Mouse (Mus musculus): ENCODE data around the gene Fus. TPM values are rescaled to one million over a fixed set of nuclear protein-coding genes. Genes with fewer than 3 reads are reported as not detected.
A peak's percentile ranks its signal among the peaks of the same experiment; 100 is the strongest.
"Not testable (repeated sequence)": the region's sequence is repeated elsewhere in the genome, so short reads cannot be mapped to it uniquely, and the experiment has no call there.

The Fus gene
- polyA plus RNA-seq, 1 experiment from 2014 or later, result 395 TPM

DNA sequence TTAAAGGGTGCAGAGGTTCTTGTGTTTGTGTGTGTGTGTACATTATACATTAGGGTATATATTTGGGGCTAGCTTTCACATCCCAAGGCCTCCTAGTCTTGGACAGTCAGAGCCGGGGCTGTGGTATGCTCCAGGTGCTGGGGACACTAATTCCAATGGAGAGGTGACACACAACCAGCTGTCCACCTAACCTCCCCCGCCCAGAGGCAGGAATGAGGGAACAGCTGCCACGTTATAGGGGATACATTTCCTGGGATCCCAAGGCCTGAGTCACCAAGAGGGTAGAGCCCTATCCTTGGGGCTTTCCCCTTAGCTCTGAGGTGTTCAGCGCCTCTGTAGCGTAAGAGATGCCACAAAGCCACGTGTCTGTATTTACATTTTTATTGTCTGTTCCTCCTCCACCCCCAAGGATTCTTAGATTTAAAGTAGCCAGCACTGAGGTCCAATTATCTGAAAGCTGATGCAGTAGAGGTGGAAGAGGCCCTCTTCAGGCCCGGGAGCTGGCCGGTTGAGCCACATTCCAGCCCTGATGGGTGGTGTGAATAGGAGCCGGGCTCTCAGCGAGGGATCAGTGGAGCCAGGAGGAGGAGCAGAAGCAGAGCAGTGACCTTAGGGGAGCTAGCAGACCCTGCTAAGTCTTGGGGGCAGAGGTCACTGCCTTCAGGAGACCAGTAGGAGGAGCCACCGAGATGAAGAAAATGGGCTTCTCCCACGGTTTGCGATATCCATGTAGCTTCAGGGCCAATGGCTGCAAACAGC lies 34.8 kb upstream of the Fus start:
- no peaks in the 10 kb centered on the region for H3K79me2 ChIP-seq (ENCODE audit: inconsistent target)
- H3K27ac ChIP-seq, result no peak overlapping the region
- whole genome bisulfite sequencing (ENCODE audit: missing documents), result 86% methylated on average over 13 of the region's 13 CpGs

DNA sequence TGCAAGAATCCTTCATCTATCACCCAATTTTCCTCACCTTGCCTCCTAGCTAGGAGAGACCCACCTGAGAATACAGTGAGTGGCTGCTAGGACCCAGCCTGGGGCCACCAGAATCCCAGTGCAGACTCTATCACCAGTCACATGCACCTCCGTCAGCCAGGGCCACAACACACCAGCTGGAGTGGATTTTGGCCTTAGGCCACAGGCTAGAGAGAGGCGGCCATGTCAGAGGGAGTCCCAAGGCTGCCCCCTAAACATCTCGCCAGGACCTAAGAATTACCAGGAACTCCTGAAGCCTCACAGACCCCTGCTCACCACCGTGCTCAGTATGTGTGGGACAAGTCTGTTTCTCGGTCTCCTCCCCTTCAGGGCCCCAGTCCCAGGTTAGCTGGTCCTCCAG lies 33.2 kb upstream of the Fus start:
- 92% methylated on average over 5 of the region's 5 CpGs for WGBS (ENCODE audit: missing documents)
- Histone ChIP-seq H3K36me3 (ENCODE audit: inconsistent target) (no peaks in the 10 kb centered on the region), H3K27ac (no peak overlapping the region), H3K4me3 (ENCODE audit: inconsistent target) (no peak overlapping the region), H3K79me2 (ENCODE audit: inconsistent target) (no peaks in the 10 kb centered on the region)

More for the DNA sequence above, 34.8 kb upstream of the Fus start:
- Histone ChIP-seq H3K4me3 (ENCODE audit: inconsistent target) (no peak overlapping the region), H3K36me3 (ENCODE audit: inconsistent target) (no peaks in the 10 kb centered on the region)

GRCm38 (mm10) chr7:127935028-127935722 lies 32.1 kb upstream of the Fus start:
- Histone ChIP-seq H3K79me2 (ENCODE audit: inconsistent target) (no peaks in the 10 kb centered on the region), H3K27ac (peak overlapping the region; percentile 53), H3K36me3 (ENCODE audit: inconsistent target) (no peaks in the 10 kb centered on the region), H3K4me3 (ENCODE audit: inconsistent target) (no peak overlapping the region)
- WGBS (ENCODE audit: missing documents), result 7% methylated on average over 31 of the region's 32 CpGs

GRCm38 (mm10) chr7:127935748-127936159 lies 31.5 kb upstream of the Fus start:
- WGBS (ENCODE audit: missing documents), result 1% methylated on average over 29 of the region's 38 CpGs
- Histone ChIP-seq H3K4me3 (ENCODE audit: inconsistent target) (peak overlapping the region; percentile 23), H3K79me2 (ENCODE audit: inconsistent target) (no peaks in the 10 kb centered on the region), H3K36me3 (ENCODE audit: inconsistent target) (no peaks in the 10 kb centered on the region), H3K27ac (no peak overlapping the region)

DNA sequence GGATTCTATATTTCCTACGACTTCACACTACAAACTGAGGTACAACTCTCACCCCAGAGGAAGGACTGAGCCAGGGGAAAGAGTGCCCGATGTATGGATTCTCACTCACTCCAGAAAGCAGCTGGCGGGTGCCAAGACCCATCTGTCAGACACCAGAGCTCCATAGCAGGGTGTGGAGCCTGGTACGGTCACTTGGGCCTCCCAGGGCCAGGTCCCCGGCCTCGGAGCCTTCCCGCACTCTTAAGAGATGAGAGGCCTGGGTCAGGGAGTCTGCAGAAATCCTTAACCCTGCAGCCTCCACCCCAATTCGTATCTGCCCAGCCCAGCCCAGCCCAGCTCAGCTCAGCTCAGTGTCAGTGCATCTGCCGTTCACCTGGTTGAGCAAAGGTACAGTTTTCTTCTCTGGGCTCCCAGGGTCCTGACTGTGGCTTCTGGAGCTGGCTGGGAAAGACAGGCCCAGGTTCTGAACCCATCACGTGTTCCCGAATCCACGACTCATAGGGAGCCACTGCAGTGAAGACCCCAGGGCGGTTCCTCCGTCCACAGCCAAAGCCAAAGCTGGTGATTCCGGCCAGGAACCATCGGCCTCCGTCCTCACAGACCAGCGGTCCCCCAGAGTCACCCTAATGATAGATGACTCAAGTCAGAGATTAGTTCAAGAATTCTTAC lies 30.9 kb upstream of the Fus start:
- WGBS (ENCODE audit: missing documents), result 72% methylated on average over 18 of the region's 18 CpGs
- no peaks in the 10 kb centered on the region for H3K36me3 ChIP-seq (ENCODE audit: inconsistent target)
- H3K4me3 ChIP-seq (ENCODE audit: inconsistent target), result peak overlapping the region; percentile 23
- H3K79me2 ChIP-seq (ENCODE audit: inconsistent target), result no peaks in the 10 kb centered on the region
- no peak overlapping the region for H3K27ac ChIP-seq

DNA sequence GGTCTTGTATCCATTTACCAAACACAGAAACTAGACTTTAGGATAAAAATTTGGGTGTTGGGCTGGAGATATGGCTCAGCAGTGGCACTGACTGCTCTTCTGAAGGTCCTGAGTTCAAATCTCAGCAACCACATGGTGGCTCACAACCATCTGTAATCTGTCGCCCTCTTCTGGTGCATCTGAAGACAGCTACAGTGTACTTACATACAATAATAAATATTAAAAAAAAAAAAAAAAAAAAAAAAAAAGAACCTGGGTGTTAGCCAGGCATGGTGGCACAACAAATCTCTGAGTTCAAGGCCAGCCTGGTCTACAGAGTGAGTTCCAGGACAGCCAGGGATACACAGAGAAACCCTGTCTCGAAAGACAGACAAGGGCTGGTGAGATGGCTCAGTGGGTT lies 25.2 kb upstream of the Fus start:
- not testable (repeated sequence) for H3K36me3 ChIP-seq (ENCODE audit: inconsistent target); H3K4me3 ChIP-seq (ENCODE audit: inconsistent target); H3K79me2 ChIP-seq (ENCODE audit: inconsistent target); H3K27ac ChIP-seq
- WGBS (ENCODE audit: missing documents), result 48% methylated on average over 2 of the region's 2 CpGs

DNA sequence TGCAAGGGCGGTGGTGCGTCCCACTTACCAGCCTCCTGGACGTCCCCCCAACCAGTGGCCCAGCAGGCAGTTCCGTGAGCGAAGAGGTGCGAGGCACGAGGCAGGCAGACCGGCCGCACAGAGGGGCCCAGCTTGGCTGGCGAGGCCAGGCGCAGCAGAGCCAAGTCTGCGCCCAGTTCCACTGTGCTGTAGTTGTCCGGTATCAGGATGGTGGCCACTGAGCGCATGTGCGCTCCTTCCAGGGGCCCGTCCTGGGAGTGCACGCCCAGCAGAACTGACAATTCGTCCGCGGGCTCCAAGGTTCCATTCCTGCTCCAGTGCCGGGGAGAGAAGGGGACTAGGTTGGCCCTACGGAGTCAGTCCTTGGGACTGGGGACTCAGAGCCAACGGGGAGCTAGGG lies 22.6 kb upstream of the Fus start:
- H3K4me3 ChIP-seq (ENCODE audit: inconsistent target), result no peak overlapping the region
- no peaks in the 10 kb centered on the region for H3K79me2 ChIP-seq (ENCODE audit: inconsistent target)
- H3K27ac ChIP-seq, result no peak overlapping the region
- no peaks in the 10 kb centered on the region for H3K36me3 ChIP-seq (ENCODE audit: inconsistent target)
- WGBS (ENCODE audit: missing documents), result 63% methylated on average over 23 of the region's 23 CpGs

DNA sequence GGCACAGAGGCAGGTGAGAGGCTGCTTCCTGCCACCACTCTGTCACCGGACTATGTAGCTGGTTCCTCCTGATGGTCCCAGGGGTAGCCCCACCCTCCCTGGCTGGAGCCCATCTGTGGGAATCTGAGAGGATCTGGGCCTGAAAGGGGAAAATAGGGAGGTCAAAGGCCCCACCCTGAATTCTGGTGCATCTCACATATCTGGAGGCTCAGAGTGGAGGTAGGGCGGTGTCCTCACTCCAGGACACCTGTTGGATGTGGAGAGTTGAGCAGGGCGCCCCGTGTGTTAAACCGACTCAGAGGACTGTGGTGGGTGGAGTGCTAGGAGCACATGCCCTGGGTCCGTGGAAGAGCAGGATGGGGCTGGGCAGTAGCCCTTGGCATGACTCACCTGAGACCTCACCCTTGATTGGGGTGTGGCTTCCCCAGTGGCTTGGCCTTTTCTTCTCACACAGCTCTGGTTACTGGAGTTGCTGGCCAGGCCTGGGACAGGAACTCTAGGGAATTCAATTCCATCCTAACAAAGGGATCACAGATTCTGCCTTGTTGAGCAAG lies 20.7 kb upstream of the Fus start, which contains the start of gene Prss36:
Prss36 (minus strand) TSS at position 256 of the 554 bp plus-strand sequence.
- Histone ChIP-seq H3K27ac (no peak within 1 kb of the TSS), H3K79me2 (ENCODE audit: inconsistent target) (no peaks in the 10 kb centered on the region), H3K4me3 (ENCODE audit: inconsistent target) (no peak within 1 kb of the TSS), H3K36me3 (ENCODE audit: inconsistent target) (no peaks in the 10 kb centered on the region)
- WGBS (ENCODE audit: missing documents), result 88% methylated on average over 6 of the region's 6 CpGs

GRCm38 (mm10) chr7:127952864-127953581 lies 14.2 kb upstream of the Fus start:
- H3K4me3 ChIP-seq (ENCODE audit: inconsistent target), result no peak overlapping the region
- 13% methylated on average over 11 of the region's 13 CpGs for WGBS (ENCODE audit: missing documents)
- H3K27ac ChIP-seq, result no peak overlapping the region
- H3K79me2 ChIP-seq (ENCODE audit: inconsistent target), result no peaks in the 10 kb centered on the region
- H3K36me3 ChIP-seq (ENCODE audit: inconsistent target), result no peaks in the 10 kb centered on the region

DNA sequence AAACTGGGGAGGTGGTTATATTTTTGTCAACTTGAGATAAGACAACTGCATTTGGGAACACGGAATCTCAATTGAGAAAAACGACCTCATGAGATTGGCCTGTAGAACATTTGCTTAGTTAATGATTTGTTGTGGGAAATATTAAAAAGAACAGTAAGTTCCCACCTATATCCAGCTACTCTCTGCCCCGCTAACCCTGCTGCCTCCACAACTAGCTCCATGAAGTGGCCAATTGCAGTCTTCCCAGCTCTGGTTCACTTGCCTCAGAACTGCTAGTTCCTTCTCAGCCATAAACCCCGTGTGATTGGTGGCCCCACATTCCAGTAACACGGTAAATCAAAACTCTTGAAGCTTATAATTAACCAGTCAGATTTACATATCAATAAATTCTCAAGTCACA lies 7.9 kb upstream of the Fus start:
- H3K4me3 ChIP-seq (ENCODE audit: inconsistent target), result no peak overlapping the region
- H3K36me3 ChIP-seq (ENCODE audit: inconsistent target), result no peaks in the 10 kb centered on the region
- no peak overlapping the region for H3K27ac ChIP-seq
- H3K79me2 ChIP-seq (ENCODE audit: inconsistent target), result no peaks in the 10 kb centered on the region
- WGBS (ENCODE audit: missing documents), result 80% methylated on average over 5 of the region's 5 CpGs

- Histone ChIP-seq H3K36me3 (ENCODE audit: inconsistent target) (peaks cover 13% of the 10 kb centered on the region), H3K4me3 (ENCODE audit: inconsistent target) (peak overlapping the region; percentile 28; the same call in 1 of the 2 replicates), H3K79me2 (ENCODE audit: inconsistent target) (peaks cover 35% of the 10 kb centered on the region), H3K27ac (peak overlapping the region; percentile 94)
- WGBS (ENCODE audit: missing documents), result 34% methylated on average over 10 of the region's 10 CpGs
Observed at GRCm38 (mm10) chr7:127966371-127966918, 812 bp upstream of the Fus start.

DNA sequence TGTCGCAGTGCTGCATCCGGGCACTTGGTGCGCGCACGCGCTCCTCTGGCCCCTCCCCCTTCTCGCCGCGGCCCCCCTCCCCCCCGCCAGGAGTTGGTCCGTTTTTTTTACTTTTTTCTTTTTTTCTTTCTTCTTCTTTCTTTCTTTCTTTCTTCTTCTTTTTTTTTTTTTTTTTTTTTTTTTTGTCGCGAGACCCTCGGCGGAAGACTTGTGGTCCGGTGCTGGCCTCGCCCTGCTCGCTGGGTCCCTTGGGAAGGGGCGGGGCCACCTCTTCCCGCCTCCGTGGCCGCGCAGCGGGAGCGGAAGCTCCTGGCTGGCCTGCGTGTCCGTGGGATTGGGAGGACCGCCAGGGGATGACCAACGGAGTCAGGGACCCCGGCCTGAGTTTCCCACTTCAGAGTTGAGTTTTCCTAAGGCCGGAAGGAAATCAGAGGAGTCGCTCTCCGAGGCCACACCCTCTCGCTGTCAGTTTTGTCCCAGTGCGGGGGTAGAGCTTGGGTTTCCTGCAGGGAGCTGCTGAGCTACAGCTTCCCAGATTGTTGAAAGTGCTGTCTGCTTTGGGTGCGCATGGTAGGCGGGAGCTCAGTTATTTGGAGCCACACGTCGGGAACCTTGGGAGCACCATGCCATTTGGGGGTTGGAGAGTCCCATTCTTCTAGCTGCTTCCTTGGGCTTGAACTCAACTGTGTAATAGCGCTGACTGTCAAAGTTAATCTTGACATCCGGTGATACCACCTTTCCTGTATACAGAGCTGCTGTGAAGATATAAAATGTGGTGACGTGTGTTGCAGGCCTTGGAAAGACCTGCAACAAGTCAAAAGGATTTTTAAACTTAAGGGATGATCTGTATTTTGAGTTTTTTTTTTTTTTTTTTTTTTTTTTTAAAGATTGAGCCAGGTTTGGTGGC lies 918 bp downstream of the Fus start:
- Histone ChIP-seq H3K79me2 (ENCODE audit: inconsistent target) (peaks cover 53% of the 10 kb centered on the region), H3K4me3 (ENCODE audit: inconsistent target) (peak overlapping the region; percentile 86), H3K36me3 (ENCODE audit: inconsistent target) (peaks cover 29% of the 10 kb centered on the region), H3K27ac (peak overlapping the region; percentile 94)
- under 1% methylated on average over 33 of the region's 42 CpGs for WGBS (ENCODE audit: missing documents)

- Histone ChIP-seq H3K4me3 (ENCODE audit: inconsistent target) (no peak overlapping the region), H3K27ac (no peak overlapping the region), H3K79me2 (ENCODE audit: inconsistent target) (peaks cover 100% of the 10 kb centered on the region), H3K36me3 (ENCODE audit: inconsistent target) (peaks cover 85% of the 10 kb centered on the region)
- WGBS (ENCODE audit: missing documents), result 92% methylated on average over 2 of the region's 2 CpGs
Observed at GRCm38 (mm10) chr7:127974413-127974930, 7.2 kb downstream of the Fus start.
